24 mouse cellular contexts compared by ENCODE assay signal in the genomic region with DNA sequence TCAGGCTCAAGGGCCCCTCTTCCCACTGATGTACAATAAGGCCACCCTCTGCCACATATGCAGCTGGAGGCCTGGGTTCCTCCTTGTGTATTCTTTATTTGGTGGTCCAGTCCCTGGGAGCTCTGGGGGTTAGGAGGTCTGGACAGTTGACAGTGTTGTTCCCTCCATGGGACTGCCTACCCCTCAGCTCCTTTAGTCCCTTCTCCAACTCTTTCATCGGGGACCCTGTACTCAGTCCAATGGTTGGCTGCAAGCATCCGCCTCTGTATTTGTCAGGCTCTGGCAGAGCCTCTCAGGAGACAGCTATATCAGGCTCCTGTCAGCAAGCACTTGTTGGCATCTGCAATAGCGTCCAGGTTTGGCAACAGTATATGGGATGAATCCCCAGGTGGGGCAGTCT.
"Had no signal": no experiment of that assay in that cellular context is flagged by ENCODE, and none has a peak within 500 bp of the region (broad histone marks: within the 10 kb centered on the region; RNA-seq: fewer than 3 reads in every experiment).

No protein-coding gene starts in this region.

- H3K4me1 ChIP-seq: hindbrain, embryonic 10.5 days; hindbrain, embryonic 12.5 days; intestine, embryonic 15.5 days; limb, embryonic 10.5 days; limb, embryonic 12.5 days; liver, embryonic 12.5 days had no signal

- H3K27me3 ChIP-seq: heart, embryonic 13.5 days; heart, embryonic 15.5 days; hindbrain, embryonic 12.5 days; intestine, embryonic 15.5 days; limb, embryonic 12.5 days; liver, embryonic 12.5 days had no signal

- H3K9ac ChIP-seq: heart, embryonic 13.5 days; heart, embryonic 15.5 days; hindbrain, embryonic 12.5 days; hindbrain, embryonic 14.5 days; intestine, embryonic 15.5 days; limb, embryonic 12.5 days; liver, embryonic 12.5 days; liver, embryonic 14.5 days had no signal

- ATAC-seq: hindbrain, embryonic 16.5 days; inflammation-experienced regulatory T-cells, adult 6 months; intestine, embryonic 15.5 days; intestine, postnatal 0 days; liver, embryonic 12.5 days had no signal

- H3K4me2 ChIP-seq: heart, embryonic 13.5 days; heart, embryonic 15.5 days; hindbrain, embryonic 12.5 days; hindbrain, embryonic 14.5 days; intestine, embryonic 15.5 days; limb, embryonic 12.5 days; liver, embryonic 12.5 days had no signal

- DNase-seq: gastrocnemius, postnatal 25 days; heart, adult 2 months; heart, postnatal 14 days; heart, postnatal 4 days; kidney, adult 18-20 months; kidney, adult 8-10 months; kidney, postnatal 10 days; kidney, postnatal 25 days; kidney, postnatal 4 days had no signal

- H3K9me3 ChIP-seq: heart, embryonic 15.5 days; hindbrain, embryonic 10.5 days; hindbrain, embryonic 12.5 days; intestine, embryonic 15.5 days; limb, embryonic 10.5 days; limb, embryonic 12.5 days; liver, embryonic 12.5 days had no signal

- H3K4me3 ChIP-seq: heart, adult 2 months; heart, embryonic 13.5 days; heart, embryonic 15.5 days; hindbrain, embryonic 10.5 days; hindbrain, embryonic 12.5 days; intestine, embryonic 15.5 days; layer of hippocampus, adult 2 months; left cerebral cortex, adult 2 months; limb, embryonic 10.5 days; limb, embryonic 12.5 days; liver, embryonic 12.5 days had no signal

- H3K27ac ChIP-seq: heart, adult 2 months; heart, embryonic 13.5 days; heart, embryonic 15.5 days; hindbrain, embryonic 10.5 days; hindbrain, embryonic 12.5 days; hindbrain, embryonic 14.5 days; intestine, embryonic 15.5 days; layer of hippocampus, adult 2 months; left cerebral cortex, adult 2 months; limb, embryonic 10.5 days; limb, embryonic 12.5 days; liver, embryonic 12.5 days; liver, embryonic 14.5 days had no signal

- H3K36me3 ChIP-seq: heart, embryonic 13.5 days; heart, embryonic 15.5 days; hindbrain, embryonic 10.5 days; hindbrain, embryonic 12.5 days; intestine, embryonic 15.5 days; limb, embryonic 10.5 days; limb, embryonic 12.5 days; liver, embryonic 12.5 days had no signal
